Mouse (Mus musculus) myocyte (in vitro differentiated cells): ENCODE measurements at regions not wholly inside any gene's neighbourhood (a gene's known extent, or its start where the extent isn't known, plus 50 kb on each side); places are given as distances from the start of the nearest gene placed in this dataset.

ENCODE experiments used
- E2F4 ChIP-seq: IDR thresholded peaks from one replicate; pipeline ENCODE4 v1.6.1; 2011; ENCODE audit warnings: mild to moderate bottlenecking, control low read depth, moderate library complexity; ENCODE audit not compliant: insufficient read depth
- MAX ChIP-seq: IDR thresholded peaks from one replicate; pipeline ENCODE4 v1.6.1; 2011; ENCODE audit warnings: low read depth, mild to moderate bottlenecking, control low read depth
- POLR2A ChIP-seq: IDR thresholded peaks from one replicate; pipeline ENCODE4 v1.6.1; 2011; ENCODE audit warnings: low read depth, mild to moderate bottlenecking, control low read depth, moderate library complexity; ENCODE audit not compliant: insufficient read length
- SRF ChIP-seq: IDR thresholded peaks from one replicate; pipeline ENCODE4 v1.6.1; 2011; ENCODE audit warnings: low read depth; ENCODE audit not compliant: control insufficient read depth, insufficient read length

DNA sequence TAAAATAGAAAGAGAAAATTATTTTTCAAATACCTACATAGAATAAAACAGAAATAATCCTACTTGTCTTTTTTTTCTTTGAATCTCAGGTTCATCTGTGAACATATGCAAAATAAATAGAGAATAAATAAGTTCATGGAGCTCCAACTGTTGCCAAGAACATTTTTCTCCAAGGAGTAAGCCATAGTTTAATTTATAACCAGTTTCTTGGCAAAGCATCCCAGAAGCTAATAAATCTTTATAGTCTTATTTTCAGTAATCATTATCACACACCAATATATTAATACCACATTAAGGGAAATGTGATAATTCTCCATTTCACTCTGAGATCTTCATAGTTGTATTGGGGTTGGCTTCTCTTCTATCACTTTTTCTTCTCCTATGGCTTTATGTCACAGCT is 158.7 kb upstream of the Olfm3 start:
- TF ChIP-seq POLR2A (no peak), E2F4 (no peak), MAX (no peak), SRF (no peak)
